Mouse (Mus musculus) spleen, adult 12 weeks (tissue): Measurements from ENCODE around the gene Ifitm3.
"Not testable (repeated sequence)": the region's sequence is repeated elsewhere in the genome, so short reads cannot be mapped to it uniquely, and the experiment has no call there.

ENCODE experiments used
- DNase-seq: peaks from one replicate; pipeline ENCODE4 v3.0.0; 2022; ENCODE audit warnings: low spot score

The Ifitm3 gene

GRCm38 (mm10) chr7:141000881-141001708 lies 9.5 kb downstream of the Ifitm3 start:
- DNase-seq = no peak

- DNase-seq = no peak
These were observed 11.5 kb downstream of the Ifitm3 start for GRCm38 (mm10) chr7:140998853-140999700.

- DNase-seq = no peak
These were observed 12.8 kb downstream of the Ifitm3 start for GRCm38 (mm10) chr7:140997817-140998216.

GRCm38 (mm10) chr7:140991117-140991689 lies 19.4 kb downstream of the Ifitm3 start:
- no peak for DNase-seq

- DNase-seq = no peak
These were observed 19.9 kb downstream of the Ifitm3 start for GRCm38 (mm10) chr7:140990622-140991021.

GRCm38 (mm10) chr7:140990185-140990584 lies 20.4 kb downstream of the Ifitm3 start:
- no peak for DNase-seq

- DNase-seq = no peak
These were observed 21.5 kb downstream of the Ifitm3 start for GRCm38 (mm10) chr7:140989022-140989421.

GRCm38 (mm10) chr7:140987182-140988138 lies 23.1 kb downstream of the Ifitm3 start:
- no peak for DNase-seq

GRCm38 (mm10) chr7:140982971-140983370 lies 27.6 kb downstream of the Ifitm3 start:
- no peak for DNase-seq

- no peak for DNase-seq
These were observed 28.9 kb downstream of the Ifitm3 start for GRCm38 (mm10) chr7:140981704-140982103.

GRCm38 (mm10) chr7:140976720-140977119 lies 33.9 kb downstream of the Ifitm3 start:
- not testable (repeated sequence) for DNase-seq

- DNase-seq = no peak
These were observed 35.1 kb downstream of the Ifitm3 start for GRCm38 (mm10) chr7:140975465-140975864.

- DNase-seq = no peak
These were observed 35.6 kb downstream of the Ifitm3 start for GRCm38 (mm10) chr7:140974940-140975339.

GRCm38 (mm10) chr7:140973396-140974165 lies 37.0 kb downstream of the Ifitm3 start:
- no peak for DNase-seq

- DNase-seq = no peak
These were observed 38.9 kb downstream of the Ifitm3 start for GRCm38 (mm10) chr7:140971479-140972171.

GRCm38 (mm10) chr7:140970931-140971330 lies 39.6 kb downstream of the Ifitm3 start:
- no peak for DNase-seq

- DNase-seq = not testable (repeated sequence)
These were observed 41.9 kb downstream of the Ifitm3 start for GRCm38 (mm10) chr7:140968710-140969109.

GRCm38 (mm10) chr7:140967862-140968591 lies 42.5 kb downstream of the Ifitm3 start:
- no peak for DNase-seq

- no peak for DNase-seq
These were observed 43.6 kb downstream of the Ifitm3 start, which contains the start of gene Ifitm1 for GRCm38 (mm10) chr7:140966921-140967320. Gene Ifitm1, plus strand, starts transcription at chr7:140967221.
